Mouse (Mus musculus) 416B (cell line): ENCODE results near the gene Cav2.

ENCODE experiments used
- DNase-seq: peaks from one replicate; pipeline ENCODE4 v3.0.0; 2011; ENCODE audit warnings: low read depth

Gene Cav2

GRCm38 (mm10) chr6:17280939-17281756 lies at the start of gene Cav2:
Gene Cav2 (plus strand): TSS chr6:17281185.
- peak; percentile 82 for DNase-seq

GRCm38 (mm10) chr6:17239693-17240092 lies 41.3 kb upstream of the Cav2 start:
- DNase-seq: no peak

GRCm38 (mm10) chr6:17241013-17241412 lies 40.0 kb upstream of the Cav2 start:
- no peak for DNase-seq

DNA sequence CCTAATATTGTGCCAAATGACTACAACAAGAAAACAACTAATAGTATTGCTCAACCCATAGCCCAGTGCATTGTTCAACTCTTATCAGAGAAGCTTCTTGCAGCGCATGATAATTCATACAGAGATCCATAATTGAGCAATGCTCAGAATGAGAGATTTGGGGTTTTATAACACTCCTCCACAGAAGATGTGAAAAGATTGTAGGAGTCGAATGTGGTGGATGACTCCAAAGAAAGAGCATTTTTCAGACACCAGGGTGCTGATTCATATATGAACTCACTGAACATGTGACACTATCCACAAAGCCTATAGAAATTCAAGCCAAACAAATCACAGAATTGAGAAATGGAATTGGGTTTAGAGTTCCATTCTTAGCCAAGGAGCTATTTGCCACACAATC lies 34.0 kb upstream of the Cav2 start:
- DNase-seq: peak; percentile 4

DNA sequence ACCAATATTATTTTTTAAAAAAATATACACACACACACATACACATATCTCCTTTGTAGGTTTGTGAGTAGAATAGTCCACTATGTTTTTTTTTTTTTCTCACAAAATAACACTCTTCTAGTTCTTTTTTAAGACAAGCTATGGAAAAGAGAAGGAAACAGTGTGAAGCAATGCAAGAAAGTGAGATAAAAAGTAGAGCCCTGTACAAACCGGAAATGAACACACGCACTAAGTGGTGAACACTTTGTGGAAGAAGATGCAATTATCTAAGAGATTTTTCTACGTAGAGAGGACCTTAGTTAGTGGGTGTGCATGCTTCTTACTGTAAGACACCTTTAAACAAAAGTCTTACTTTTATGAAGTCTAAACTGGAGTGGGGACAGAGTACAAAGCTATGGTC lies 33.3 kb upstream of the Cav2 start:
- DNase-seq: no peak

- DNase-seq: no peak
Measured at GRCm38 (mm10) chr6:17248241-17248640, 32.7 kb upstream of the Cav2 start.

DNA sequence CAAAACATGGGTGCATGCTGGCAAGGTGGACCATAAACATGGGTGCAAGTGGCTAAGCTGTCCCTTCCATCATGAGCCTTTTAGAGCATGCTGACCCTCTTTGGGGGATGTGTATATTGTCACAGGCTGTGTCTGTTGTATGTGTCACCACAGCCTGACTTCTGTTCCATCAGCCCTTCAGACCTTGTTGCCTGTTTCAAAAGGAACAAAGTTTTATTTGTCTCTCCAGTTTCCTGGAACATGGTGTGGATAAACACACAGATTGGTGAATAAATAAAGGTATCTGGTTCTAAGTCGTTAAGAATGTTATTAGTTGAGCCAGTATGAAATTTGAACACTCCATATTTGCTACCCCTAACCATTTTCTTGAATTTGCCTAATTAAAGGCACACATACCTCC lies 29.0 kb upstream of the Cav2 start:
- no peak for DNase-seq

- DNase-seq: no peak
Measured at GRCm38 (mm10) chr6:17258142-17258541, 22.8 kb upstream of the Cav2 start.

DNA sequence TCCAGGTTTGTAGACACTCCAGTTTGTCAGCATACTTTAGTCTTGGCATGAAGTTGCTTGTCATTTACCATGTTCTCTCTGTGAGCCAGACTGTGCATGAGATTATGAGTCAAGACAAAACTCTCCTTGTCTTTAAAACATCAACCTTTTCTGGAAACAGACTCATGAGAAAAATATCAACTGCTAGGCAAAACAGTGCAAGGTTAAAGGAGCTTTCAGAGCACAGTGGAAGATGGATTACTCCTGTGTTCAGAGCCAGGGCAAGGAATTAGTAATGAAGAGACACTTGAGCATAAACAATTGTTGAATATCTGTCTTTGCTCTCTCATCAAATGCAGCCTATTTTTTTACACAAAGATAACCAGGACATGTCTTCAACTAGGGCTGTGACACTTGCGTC lies 22.1 kb upstream of the Cav2 start:
- no peak for DNase-seq

- no peak for DNase-seq
Measured at GRCm38 (mm10) chr6:17262786-17263185, 18.2 kb upstream of the Cav2 start.

DNA sequence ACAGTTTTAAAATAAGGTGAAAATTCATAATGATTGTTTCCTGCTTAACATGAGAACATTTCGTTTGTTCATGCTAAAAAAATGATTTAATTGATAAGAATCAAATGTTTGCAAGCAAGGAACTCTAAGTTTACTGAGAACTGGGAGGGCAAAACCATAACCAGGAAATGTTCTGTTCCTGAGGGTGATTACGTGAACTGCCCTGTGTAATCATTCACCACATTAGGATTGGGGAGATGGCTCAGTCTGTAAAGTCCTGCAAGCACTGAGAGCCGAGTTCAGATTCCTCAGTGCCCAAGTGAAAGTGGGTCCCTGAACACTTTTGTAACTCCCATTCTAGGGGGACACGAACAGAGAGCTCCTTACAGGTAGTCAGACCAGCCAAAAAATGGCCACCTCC lies 15.9 kb upstream of the Cav2 start:
- peak; percentile 19 for DNase-seq

GRCm38 (mm10) chr6:17266466-17266865 lies 14.5 kb upstream of the Cav2 start:
- DNase-seq: no peak

GRCm38 (mm10) chr6:17278366-17278765 lies 2.6 kb upstream of the Cav2 start:
- no peak for DNase-seq

DNA sequence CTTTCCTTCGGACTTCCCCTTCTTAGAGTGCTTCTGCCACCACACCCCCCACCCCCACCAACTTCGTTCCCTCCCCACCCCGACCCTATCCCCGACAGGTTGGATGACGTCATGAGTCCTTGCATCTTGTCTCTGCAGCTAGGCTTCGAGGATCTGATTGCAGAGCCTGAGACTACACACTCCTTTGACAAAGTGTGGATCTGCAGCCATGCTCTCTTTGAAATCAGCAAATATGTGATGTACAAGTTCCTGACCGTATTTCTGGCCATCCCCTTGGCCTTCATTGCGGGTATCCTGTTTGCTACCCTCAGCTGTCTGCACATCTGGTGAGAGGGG lies 740 bp downstream of the Cav2 start:
- peak; percentile 62 for DNase-seq

GRCm38 (mm10) chr6:17282159-17282558 lies 1.2 kb downstream of the Cav2 start:
- DNase-seq: peak; percentile 53

GRCm38 (mm10) chr6:17283834-17284233 lies 2.8 kb downstream of the Cav2 start:
- DNase-seq: peak; percentile 80

DNA sequence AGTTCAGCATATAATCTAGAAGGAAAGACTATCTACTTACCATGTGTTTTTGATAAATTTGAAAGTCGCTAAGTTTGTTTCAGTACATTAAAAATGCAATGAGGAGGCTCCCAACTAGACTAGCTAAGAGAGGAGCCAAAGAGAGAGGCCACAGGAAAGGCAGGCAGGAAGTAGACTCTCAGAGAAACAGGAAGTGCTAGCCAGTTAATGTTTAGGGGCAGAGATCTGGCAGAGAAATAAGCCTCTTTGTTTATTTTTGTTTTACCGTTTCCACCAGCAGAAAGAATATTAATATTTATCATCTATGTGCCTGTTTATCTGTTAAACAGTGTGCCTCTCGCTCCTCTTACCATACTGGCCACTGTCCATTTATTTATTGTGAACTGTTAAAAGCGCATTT lies 5.4 kb downstream of the Cav2 start:
- DNase-seq: peak; percentile 60

GRCm38 (mm10) chr6:17295116-17295515 lies 14.1 kb downstream of the Cav2 start:
- DNase-seq: no peak

DNA sequence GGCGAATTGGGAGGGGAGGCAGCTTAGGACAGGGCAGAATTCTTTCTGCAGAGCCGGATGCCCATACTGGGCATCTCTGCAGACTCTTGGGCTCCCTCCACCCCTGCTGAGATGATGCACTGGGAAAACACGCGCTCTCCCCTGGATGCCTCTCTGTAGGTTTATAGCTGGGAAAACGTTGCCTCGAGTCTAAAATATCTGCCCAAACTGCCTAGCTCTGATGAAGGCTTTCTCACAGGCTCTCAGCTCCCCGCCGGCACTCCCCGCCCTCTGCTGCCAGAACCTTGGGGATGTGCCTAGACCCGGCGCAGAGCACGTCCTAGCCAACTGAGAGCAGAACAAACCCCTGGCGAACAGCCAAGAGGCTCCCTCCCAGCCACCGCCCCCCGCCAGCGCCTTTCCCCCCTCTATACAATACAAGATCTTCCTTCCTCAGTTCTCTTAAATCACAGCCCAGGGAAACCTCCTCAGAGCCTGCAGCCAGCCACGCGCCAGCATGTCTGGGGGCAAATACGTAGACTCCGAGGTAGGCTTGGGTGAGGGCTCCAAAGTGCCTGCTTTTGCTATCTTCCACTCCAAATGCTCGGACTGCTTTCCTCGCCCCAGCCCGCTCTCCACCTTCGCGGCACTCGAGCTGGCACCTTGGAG lies 25.1 kb downstream of the Cav2 start, which contains the start of gene Cav1:
Cav1 (plus strand) TSS at position 382 of the 648 bp plus-strand sequence.
- no peak for DNase-seq

- DNase-seq: no peak
Measured at GRCm38 (mm10) chr6:17306602-17307325, 25.8 kb downstream of the Cav2 start.

- DNase-seq: no peak
Measured at GRCm38 (mm10) chr6:17307461-17308115, 26.6 kb downstream of the Cav2 start.

DNA sequence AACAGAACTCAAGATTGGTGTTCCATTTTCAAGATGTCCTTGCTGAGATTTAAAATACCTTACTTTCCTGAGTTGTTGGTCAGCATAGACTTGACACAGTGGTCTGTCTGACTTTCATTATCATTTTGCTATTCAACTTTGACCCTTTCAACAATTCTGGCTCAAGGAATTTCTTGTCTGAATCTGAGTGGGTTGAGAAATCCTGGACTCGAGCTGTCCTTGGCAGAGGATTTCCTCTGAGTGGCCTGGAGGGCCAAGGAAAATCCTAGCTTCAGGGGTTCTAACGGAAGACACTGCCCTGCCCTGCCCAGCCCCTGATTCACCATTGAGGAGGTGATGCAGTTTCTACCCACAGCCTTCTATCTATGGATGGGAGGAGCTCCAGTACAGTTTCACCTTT lies 27.7 kb downstream of the Cav2 start:
- DNase-seq: no peak
